Mouse (Mus musculus) ES-CJ7 (cell line): ENCODE measurements around the gene Rgs16.
"Not testable (repeated sequence)": the region's sequence is repeated elsewhere in the genome, so short reads cannot be mapped to it uniquely, and the experiment has no call there.

Source experiments
- DNase-seq: peaks from one replicate; pipeline ENCODE4 v3.0.0; 2011; ENCODE audit warnings: low read depth, low spot score

Gene Rgs16

DNA sequence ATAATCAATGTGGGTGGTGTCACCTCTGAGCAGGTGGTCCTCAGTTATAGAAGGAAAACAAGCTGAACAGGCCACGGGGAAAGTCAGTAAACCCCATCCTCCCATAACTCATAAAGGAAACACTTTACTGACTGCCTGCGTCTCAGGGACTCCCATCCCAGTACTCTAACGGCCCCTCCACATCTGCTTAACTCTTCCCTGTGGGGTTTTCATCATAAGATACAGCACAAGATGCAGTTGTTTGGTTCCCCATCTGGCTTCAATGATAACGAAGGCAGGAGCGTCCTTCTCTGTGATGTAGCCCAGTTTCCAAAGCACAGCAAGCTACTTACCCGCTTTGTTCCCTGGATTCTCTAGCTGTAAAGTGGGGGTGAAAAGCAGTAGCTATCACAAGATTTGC, 9.9 kb downstream of the Rgs16 start:
- DNase-seq: no peak

DNA sequence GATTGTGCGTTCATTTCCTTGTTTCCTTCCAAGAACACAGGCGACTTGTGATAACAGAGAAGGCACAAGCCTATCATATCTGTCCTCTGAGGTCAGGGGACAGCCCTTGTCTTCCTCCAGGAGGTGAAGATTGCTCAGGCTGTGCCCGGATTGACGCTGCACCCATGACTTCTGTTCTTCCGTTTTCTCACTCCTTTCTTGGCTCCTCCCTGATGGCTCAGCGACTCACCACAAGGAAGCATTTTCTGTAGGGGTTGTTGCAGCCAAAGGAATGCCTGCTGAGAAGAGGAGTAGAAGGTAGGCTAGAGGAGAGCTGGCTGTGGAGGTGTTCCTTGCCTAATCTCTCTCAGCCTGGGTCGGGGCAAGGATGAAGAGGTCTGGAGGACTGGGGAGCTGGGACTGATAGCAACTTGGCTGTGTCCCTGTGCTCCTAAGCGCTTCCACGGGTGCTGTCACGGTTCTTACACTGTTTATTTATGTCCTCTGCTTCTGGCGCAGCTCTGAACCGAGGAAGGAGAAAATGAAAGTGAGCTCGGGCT, 11.7 kb downstream of the Rgs16 start:
- DNase-seq: no peak

GRCm38 (mm10) chr1:153752521-153752920, 12.4 kb downstream of the Rgs16 start:
- no peak for DNase-seq

GRCm38 (mm10) chr1:153753725-153754464, 13.7 kb downstream of the Rgs16 start:
- no peak for DNase-seq

DNA sequence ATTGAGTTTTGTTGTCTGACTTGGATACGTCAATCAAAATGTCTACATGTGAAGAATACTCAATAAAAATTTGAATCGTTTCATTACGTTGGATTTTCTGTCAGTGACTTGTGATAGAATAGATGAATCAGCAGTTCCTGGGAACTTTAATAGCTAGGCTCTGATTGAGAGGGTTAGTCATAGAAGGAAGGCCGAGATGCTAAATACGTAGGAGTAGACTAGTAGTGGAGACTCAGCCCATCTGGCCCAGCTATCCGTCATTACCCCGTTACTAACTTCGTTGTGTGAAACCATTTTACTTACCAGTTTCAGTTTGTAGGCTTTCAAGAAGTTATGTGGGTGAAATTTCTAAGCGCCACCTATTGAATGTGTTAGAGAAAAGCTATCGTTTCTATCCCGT, 24.0 kb downstream of the Rgs16 start:
- DNase-seq: no peak

DNA sequence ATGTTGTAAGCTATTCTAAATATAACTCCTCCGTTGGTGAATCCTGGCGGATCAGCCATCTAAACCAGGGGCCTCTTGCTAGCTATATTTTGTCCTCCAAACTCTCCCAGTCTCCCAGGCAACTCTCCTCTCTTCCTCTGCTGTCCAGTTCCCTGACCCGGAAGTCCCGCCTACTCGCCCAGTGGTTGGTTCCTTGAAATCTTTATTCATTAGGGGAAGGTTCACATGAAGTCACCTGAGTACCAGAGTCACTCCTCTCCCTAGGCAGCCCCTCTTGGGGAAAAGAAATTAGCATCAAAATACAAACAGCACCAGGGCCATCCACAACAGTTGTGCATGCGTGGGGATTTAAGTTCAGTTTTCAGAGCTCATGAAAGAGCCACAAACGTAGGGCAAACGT, 26.1 kb downstream of the Rgs16 start:
- peak; percentile 90 for DNase-seq

GRCm38 (mm10) chr1:153767281-153767680, 27.1 kb downstream of the Rgs16 start:
- no peak for DNase-seq

GRCm38 (mm10) chr1:153768465-153768864, 28.3 kb downstream of the Rgs16 start:
- DNase-seq: no peak

- not testable (repeated sequence) for DNase-seq
Observed at GRCm38 (mm10) chr1:153769571-153769970, 29.4 kb downstream of the Rgs16 start.

GRCm38 (mm10) chr1:153769998-153770775, 30.0 kb downstream of the Rgs16 start:
- DNase-seq: no peak

- DNase-seq: no peak
Observed at GRCm38 (mm10) chr1:153770776-153771167, 30.6 kb downstream of the Rgs16 start.

DNA sequence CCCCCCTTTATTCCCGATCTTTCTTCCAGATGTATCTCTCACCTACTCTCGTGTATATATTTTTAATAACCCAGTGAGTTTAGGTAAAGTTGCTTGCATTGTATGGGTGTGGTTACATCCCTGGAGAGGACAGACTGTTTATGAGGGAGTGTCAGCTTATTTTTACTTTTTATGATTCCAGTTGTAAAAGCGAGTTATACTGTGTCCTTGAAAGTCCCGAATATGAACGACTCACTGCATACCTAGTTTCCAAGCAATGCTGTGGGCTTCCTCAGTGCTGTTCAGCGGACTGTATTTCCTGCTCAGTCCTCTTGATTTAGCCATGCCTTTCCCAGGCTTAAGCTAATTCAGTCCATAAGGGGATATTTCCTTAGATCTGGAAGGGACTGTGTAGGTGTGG, 35.0 kb downstream of the Rgs16 start:
- DNase-seq: no peak

DNA sequence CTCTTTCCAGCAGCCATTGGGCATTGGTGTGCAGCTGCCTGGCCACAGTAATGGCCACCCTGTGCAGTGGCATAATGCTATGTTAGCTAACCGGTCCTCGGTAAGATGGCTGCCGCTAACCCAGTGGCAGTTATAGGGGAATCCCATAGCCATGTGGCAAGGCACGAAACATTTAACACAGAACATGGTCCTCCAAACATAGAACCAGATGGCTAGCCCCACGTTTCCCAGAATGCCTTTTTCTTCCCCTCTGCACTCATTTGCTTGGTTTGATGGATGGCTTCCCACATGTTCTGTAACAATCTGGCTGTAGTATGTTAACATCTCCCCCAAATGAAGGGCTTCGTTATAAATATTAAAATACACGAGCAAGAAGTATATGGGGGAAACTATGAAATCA, 36.1 kb downstream of the Rgs16 start:
- no peak for DNase-seq

DNA sequence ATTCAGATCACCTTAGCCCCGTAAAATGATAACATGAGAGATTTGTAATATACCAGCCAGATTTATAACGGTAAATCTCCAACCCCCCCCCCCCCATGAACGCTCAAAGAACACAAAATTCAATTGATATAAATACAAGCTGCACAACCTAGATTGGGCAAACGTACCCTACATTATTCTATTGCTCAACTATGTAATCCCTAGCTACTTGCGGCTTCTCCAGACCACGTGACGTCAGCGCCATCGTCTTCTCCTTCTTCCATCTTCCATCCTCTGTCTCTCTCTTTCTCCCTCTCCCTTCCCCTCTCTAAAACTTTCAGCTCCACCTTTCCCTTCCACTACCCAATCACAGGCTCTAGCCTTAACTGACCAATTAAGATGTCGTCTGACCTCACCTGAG, 38.1 kb downstream of the Rgs16 start:
- DNase-seq: no peak

- DNase-seq: no peak
Observed at GRCm38 (mm10) chr1:153783339-153783738, 43.2 kb downstream of the Rgs16 start.

DNA sequence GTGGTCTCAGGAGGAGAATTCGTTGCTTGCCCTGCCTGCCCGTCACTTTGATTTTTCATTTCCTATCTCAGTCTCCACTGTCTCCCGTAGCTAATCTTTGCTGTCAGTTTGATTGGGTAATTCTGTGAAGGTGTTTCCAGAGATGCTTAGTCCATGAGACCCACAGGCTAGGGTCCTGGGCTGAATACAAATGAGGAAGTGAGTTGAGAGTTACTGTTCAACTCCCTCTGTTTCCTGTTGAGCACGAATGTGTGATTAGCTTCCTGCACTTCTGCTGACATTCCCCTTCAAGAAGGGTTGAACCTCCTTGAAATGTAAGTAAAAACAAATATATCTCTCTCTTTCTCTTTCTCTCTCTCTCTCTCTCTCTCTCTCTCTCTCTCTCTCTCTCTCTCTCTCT, 45.5 kb downstream of the Rgs16 start:
- DNase-seq: no peak

DNA sequence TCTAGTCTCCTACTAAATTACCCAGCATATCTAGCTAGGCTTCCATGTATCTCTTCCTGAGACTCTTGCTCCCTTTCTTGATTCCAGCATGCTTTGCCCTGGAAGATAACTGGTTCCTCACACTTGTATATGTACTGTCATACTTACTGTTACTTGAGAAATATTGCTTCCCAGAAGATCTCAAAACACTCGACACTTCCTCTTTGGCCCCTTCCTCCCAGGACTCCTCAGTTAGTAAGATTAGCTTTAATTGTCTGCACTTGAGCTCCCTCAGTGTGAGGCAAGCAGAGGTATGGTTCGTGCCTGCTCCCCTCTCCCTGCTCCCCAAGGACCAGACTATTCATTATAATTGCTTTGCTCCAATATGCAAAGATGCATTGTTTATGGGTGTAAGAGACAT, 50.6 kb downstream of the Rgs16 start:
- DNase-seq: no peak

GRCm38 (mm10) chr1:153794241-153794640, 54.1 kb downstream of the Rgs16 start:
- DNase-seq: no peak
